Mouse (Mus musculus) left cerebral cortex, adult 2 months (tissue): ENCODE results near the gene Vsir. TPM values are rescaled to one million over a fixed set of nuclear protein-coding genes. Genes with fewer than 3 reads are reported as not detected.

ENCODE experiments used
- DNase-seq, 2 experiments: peaks; one replicate each; pipeline ENCODE4 v3.0.0; 2021 to 2022; ENCODE audit warnings: low spot score in 2 of 2, mixed read lengths in 1 of 2; ENCODE audit errors: extremely low spot score in 1 of 2
- H3K27ac ChIP-seq: fragments of 200-600 bp; 2 replicates; pipeline ENCODE4 v1.8.1; 2022
- H3K4me3 ChIP-seq: fragments of 200-600 bp; 2 replicates; pipeline ENCODE4 v1.8.1; 2022
- CTCF ChIP-seq: fragments of 200-600 bp; IDR thresholded peaks from 2 replicates; pipeline ENCODE4 v1.8.1; 2022; ENCODE audit warnings: antibody characterized with exemption, mild to moderate bottlenecking, moderate library complexity
- intact Hi-C: fragments of 180-260 bp; cut with DNase I; formaldehyde crosslinking; loops from one replicate; pipeline ENCODE4 v1.15.1; 2025
- total RNA-seq, 2 experiments: library from RNA; stranded (reverse); gene quantifications; 2 replicates each; pipeline ENCODE4 v1.2.3; 2021

Gene Vsir
- total RNA-seq, 2 experiments from 2014 or later = 19.7 to 26.7 TPM

DNA sequence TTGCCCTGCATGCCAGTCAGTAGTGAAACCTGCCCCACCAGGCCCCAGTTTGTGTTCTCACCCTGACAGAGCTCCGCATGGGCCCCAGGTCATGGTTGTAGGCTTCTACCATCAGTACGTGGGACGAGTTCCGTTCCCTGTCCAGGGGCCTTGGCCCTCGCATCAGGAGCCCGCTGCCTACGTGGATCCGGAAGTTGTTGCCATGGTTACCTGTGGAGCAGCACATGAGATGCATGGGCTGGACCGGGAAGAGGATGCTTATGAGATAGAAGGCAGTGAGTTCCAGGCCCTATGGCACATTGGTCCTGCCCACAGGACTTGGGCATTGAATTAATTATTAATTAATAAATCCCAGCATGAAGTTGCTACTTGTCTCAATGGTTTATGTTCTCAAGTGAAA, 45.0 kb downstream of the Vsir start:
- Histone ChIP-seq H3K4me3 (no peak overlapping the region), H3K27ac (no peak overlapping the region)
- no peak for TF ChIP-seq CTCF
- intact Hi-C loops = no loop called here
- no peak for DNase-seq

DNA sequence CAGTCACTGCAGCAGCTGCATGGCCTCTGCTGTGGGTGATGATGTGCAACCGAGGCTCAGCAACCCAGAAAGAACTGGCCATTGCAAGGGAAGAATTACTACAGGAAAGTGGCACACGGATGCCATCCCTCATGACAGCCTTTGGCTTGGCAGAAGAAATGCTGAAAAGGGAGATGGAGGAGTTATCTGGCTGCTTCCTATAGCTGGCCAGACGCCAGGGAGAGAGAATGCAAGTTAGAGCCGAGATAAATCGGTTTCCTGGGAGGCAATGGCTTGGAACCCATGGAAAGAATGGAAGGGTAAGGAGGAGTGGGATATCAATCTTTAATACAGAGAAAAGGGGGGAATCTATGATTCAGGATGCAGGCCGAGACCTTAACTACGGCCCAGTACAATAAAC, 48.3 kb downstream of the Vsir start:
- TF ChIP-seq CTCF = no peak
- Histone ChIP-seq H3K4me3 (no peak overlapping the region), H3K27ac (no peak overlapping the region)
- intact Hi-C loops = no loop called here
- DNase-seq = no peak

GRCm38 (mm10) chr10:60395605-60396004, 49.0 kb downstream of the Vsir start:
- intact Hi-C loops = no loop called here
- H3K4me3 ChIP-seq = no peak overlapping the region
- no peak overlapping the region for H3K27ac ChIP-seq
- TF ChIP-seq CTCF = no peak
- no peak for DNase-seq

GRCm38 (mm10) chr10:60398051-60398814, 51.6 kb downstream of the Vsir start:
- TF ChIP-seq CTCF = peak; percentile 13
- H3K27ac ChIP-seq = no peak overlapping the region
- DNase-seq = no peak
- intact Hi-C loops = no loop called here
- H3K4me3 ChIP-seq = no peak overlapping the region

- no peak within 1 kb of the TSS for H3K27ac ChIP-seq
- H3K4me3 ChIP-seq = no peak within 1 kb of the TSS
- no peak for DNase-seq
- intact Hi-C loops = no loop called here
- TF ChIP-seq CTCF = no peak
Observed at GRCm38 (mm10) chr10:60399449-60399848, 52.8 kb downstream of the Vsir start, which contains the start of gene Gm17455. Gene Gm17455 (plus strand): TSS chr10:60399726.

GRCm38 (mm10) chr10:60400507-60401295, 54.0 kb downstream of the Vsir start:
- intact Hi-C loops = loop anchor here (10.0 kb wide), 1 partner anchor 256 kb away; no protein-coding TSS in a partner anchor
- Histone ChIP-seq H3K27ac (no peak overlapping the region), H3K4me3 (no peak overlapping the region)
- TF ChIP-seq CTCF = no peak
- DNase-seq = no peak

- H3K4me3 ChIP-seq = no peak overlapping the region
- intact Hi-C loops = loop anchor here (2.0 to 10.0 kb wide), 2 partner anchors 59 to 261 kb away; partner anchors contain the start of gene Vsir
- TF ChIP-seq CTCF = no peak
- DNase-seq = peak; percentile 20 to 38
- no peak overlapping the region; the same call in 1 of the 2 replicates for H3K27ac ChIP-seq
Observed at GRCm38 (mm10) chr10:60405460-60406177, 59.0 kb downstream of the Vsir start.

DNA sequence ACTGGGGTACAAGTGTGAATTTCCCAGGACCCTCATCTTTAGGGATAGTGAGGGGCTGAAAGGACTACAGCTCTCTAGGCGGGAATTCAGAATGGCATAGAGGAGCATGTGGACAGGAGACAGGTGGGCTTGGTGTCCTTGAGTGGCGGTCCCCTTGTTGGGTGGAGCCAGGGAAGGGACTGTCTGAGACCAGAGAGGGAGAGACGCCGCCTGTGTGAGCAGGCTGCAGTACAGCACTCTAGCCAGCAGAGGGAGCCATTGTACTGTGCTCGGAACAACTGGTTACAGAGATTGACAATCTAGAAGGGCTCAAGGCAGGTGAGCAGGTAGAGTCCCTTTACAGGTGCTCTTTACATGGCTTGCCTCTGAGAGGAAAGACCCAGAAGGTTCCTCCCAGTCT, 61.2 kb downstream of the Vsir start:
- Histone ChIP-seq H3K27ac (no peak overlapping the region), H3K4me3 (no peak overlapping the region)
- DNase-seq = peak; percentile 63 to 71
- intact Hi-C loops = loop anchor here (2.0 to 10.0 kb wide), 4 partner anchors 61 to 349 kb away; partner anchors contain the start of gene Vsir
- peak; percentile 98 for TF ChIP-seq CTCF

DNA sequence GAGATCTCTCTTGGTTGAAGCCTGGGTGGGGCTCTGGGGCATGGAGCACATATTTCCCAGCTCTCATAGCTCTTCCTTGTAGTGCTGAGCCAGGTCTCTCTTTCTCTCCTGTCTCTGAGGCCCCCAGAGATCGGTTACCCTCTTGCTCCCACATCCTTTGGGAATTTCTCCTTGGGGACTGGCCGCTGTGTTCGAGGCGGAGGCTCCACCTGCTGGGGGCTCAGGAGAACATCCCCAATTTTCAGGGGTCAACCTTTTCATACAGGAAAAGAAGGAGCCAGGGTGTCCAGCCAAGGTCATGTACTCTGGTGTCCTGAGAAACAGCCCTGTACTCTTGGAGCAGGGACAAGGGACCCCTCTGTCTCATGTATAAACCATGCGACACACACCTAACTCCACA, 65.1 kb downstream of the Vsir start:
- H3K27ac ChIP-seq = no peak overlapping the region
- no peak for DNase-seq
- no peak overlapping the region for H3K4me3 ChIP-seq
- intact Hi-C loops = loop anchor here (10.0 kb wide), 1 partner anchor 663 kb away; no protein-coding TSS in a partner anchor
- peak; percentile 52 for TF ChIP-seq CTCF

DNA sequence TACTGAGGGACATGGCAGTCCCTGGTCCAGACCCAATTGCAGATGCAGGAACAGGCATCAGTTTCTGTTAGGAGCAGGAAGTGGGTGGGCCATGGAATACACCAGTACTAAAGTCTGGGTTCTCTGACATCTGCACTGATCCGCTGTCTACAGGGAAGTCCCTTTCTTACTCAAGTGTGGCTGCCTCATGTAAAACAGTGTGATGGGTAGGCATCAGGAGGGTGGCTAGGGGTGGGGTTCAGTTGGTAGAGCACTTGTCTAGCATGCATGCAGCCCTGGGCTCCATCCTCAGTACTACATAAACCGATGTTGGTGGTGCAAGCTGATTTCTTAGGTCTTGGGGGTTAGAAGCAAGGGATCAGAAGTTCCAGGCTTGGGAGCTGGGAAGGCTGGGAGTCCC, 67.1 kb downstream of the Vsir start:
- no peak for TF ChIP-seq CTCF
- Histone ChIP-seq H3K27ac (no peak overlapping the region), H3K4me3 (no peak overlapping the region)
- no peak for DNase-seq
- intact Hi-C loops = loop anchor here (10.0 kb wide), 1 partner anchor 661 kb away; no protein-coding TSS in a partner anchor

DNA sequence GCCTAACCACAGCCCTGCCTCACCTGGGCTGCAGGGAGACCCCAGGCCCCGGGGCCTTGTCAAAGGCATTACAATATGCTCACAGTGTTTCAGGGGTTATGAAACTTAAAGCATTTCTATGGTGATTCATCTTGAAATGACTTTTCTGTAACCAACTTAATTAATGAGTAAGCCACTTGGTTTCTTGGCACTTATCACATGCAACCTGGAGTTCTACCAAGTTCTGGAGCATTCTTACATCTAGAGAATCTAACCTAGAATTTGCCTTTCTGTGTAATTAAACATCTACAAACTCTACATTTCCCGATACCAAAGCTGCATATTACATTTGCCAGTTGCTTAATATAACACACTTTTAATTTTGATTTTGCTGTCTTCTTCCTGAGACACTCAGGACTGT, 70.4 kb downstream of the Vsir start:
- intact Hi-C loops = loop anchor here (2.0 to 10.0 kb wide), 2 partner anchors 270 to 658 kb away; no protein-coding TSS in a partner anchor
- no peak overlapping the region for H3K4me3 ChIP-seq
- DNase-seq = no peak

More for the DNA sequence above, 70.4 kb downstream of the Vsir start:
- no peak overlapping the region for H3K27ac ChIP-seq
- TF ChIP-seq CTCF = no peak
